In the genomic region with DNA sequence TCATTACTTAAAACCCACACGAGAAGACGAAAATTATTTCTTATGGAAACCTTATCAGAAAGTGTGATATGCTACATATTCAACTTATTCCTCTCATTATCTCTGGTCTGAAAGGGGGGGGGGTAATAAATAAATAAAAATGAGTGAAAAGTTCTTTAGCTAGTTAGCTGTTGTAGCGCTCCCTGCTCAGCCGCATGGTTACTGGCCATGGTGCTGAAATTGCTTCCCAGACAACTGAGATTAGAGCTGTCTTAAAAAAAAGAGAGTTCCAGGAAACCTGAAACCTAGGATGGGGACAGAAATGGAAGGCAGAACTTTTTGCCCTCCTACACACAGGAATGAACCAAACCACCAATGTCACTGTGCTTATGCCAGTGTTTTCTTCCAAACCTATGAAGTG, we compare ENCODE assay signal across 9 mouse cellular contexts. TPM values are rescaled to one million over a fixed set of nuclear protein-coding genes. Genes with fewer than 3 reads are reported as not detected.
A peak's percentile ranks its signal among the peaks of the same experiment; 100 is the strongest.
DNase-seq lines count a peak whose midpoint lies in the region; ATAC-seq lines count a peak whose summit lies in the region.
"Had no signal": no experiment of that assay in that cellular context is flagged by ENCODE, and none has a peak within 500 bp of the region (broad histone marks: within the 10 kb centered on the region; RNA-seq: fewer than 3 reads in every experiment).

No protein-coding gene starts in this region.

- no peak overlapping the region for H3K9ac ChIP-seq in kidney, embryonic 14.5 days (ENCODE audit: low read depth, low read length)
- H3K9ac ChIP-seq in midbrain, embryonic 14.5 days (replicated peaks; ENCODE audit: low read length): no peak overlapping the region

- no peaks in the 10 kb centered on the region for H3K9me3 ChIP-seq in kidney, embryonic 14.5 days (ENCODE audit: control insufficient read depth, low read length)
- no peaks in the 10 kb centered on the region for H3K9me3 ChIP-seq in midbrain, embryonic 14.5 days (ENCODE audit: control insufficient read depth, low read length)

- 0 out of 2 replicates have a peak, but pooled peaks cover 3% of the 10 kb centered on the region for H3K4me1 ChIP-seq in kidney, embryonic 14.5 days (ENCODE audit: control insufficient read depth, insufficient read depth, low read length)
- H3K4me1 ChIP-seq in midbrain, embryonic 14.5 days (ENCODE audit: control insufficient read depth, insufficient read depth, low read length): peaks cover 16% of the 10 kb centered on the region; the same call in 1 of the 2 replicates

- DNase-seq in kidney, postnatal 14 days: peak; percentile 61
- DNase-seq in adrenal gland, adult 2 months: peak; percentile 40
- DNase-seq in fibroblast of lung, adult 2 months (ENCODE audit: low read depth): peak; percentile 4
- peak; percentile 68 for DNase-seq in midbrain, embryonic 14.5 days
- no peak for DNase-seq in right cerebral cortex, postnatal 14 days
- DNase-seq in thymus, postnatal 14 days: no peak
- DNase-seq in right cerebral cortex, adult 18-20 months: no peak

- ATAC-seq in kidney, embryonic 14.5 days (ENCODE audit: low FRiP score, low TSS enrichment): no peak
- no peak for ATAC-seq in midbrain, embryonic 14.5 days (ENCODE audit: low FRiP score, low TSS enrichment)

- H3K4me2 ChIP-seq in kidney, embryonic 14.5 days (replicated peaks; ENCODE audit: low read depth, low read length): no peak overlapping the region
- peak overlapping the region; percentile 78 for H3K4me2 ChIP-seq in midbrain, embryonic 14.5 days (ENCODE audit: low read length)

- H3K27ac ChIP-seq in kidney, embryonic 14.5 days (ENCODE audit: low read depth, low read length): no peak overlapping the region
- H3K27ac ChIP-seq in midbrain, embryonic 14.5 days (replicated peaks; ENCODE audit: low read depth, low read length): no peak overlapping the region

- 4% methylated on average over 4 of the region's 4 CpGs for WGBS in kidney, embryonic 14.5 days
- 5% methylated on average over 4 of the region's 4 CpGs for WGBS in midbrain, embryonic 14.5 days

- no peaks in the 10 kb centered on the region for H3K36me3 ChIP-seq in kidney, embryonic 14.5 days (ENCODE audit: control insufficient read depth, insufficient read depth, low read length)
- no peaks in the 10 kb centered on the region for H3K36me3 ChIP-seq in midbrain, embryonic 14.5 days (ENCODE audit: control insufficient read depth, insufficient read depth, low read length)

- no peak overlapping the region for H3K4me3 ChIP-seq in kidney, embryonic 14.5 days (ENCODE audit: low read length)
- peak overlapping the region; percentile 27 for H3K4me3 ChIP-seq in midbrain, embryonic 14.5 days (replicated peaks; ENCODE audit: low read depth, low read length)

- H3K27me3 ChIP-seq in kidney, embryonic 14.5 days (ENCODE audit: control insufficient read depth, insufficient read depth, low read length): peaks cover 88% of the 10 kb centered on the region
- peaks cover 57% of the 10 kb centered on the region for H3K27me3 ChIP-seq in midbrain, embryonic 14.5 days (ENCODE audit: control insufficient read depth, insufficient read depth, low read length)

RNA-seq across cellular contexts. Expression of gene Pou4f2, which starts 5.1 kb away (rescaled TPM):
- polyA plus RNA-seq in kidney, embryonic 14.5 days (2014; fragmentation: Nextera tagmentation; extraction: Ambion mirVana): not detected in 2 replicates
- total RNA-seq in adrenal gland, adult 2 months (2021): not detected
- not detected in 2 replicates for polyA plus RNA-seq in adrenal gland, adult 2 months (2012; rRNA removed)
- 20.9 and 24.5 TPM in 2 replicates for polyA plus RNA-seq in midbrain, embryonic 14.5 days (2014; fragmentation: Nextera tagmentation; extraction: Ambion mirVana)
- total RNA-seq: neutrophil, adult 5-6 weeks had no signal

Comparison
In these comparisons a context has a peak if more than half of its experiments do, and no peak if none do; other contexts are left out.
1. DNase-seq: peak in kidney, postnatal 14 days (single experiment), adrenal gland, adult 2 months (single experiment), fibroblast of lung, adult 2 months (single experiment) and midbrain, embryonic 14.5 days (single experiment); none in right cerebral cortex, postnatal 14 days (single experiment), thymus, postnatal 14 days (single experiment) and right cerebral cortex, adult 18-20 months (single experiment).
2. RNA of gene Pou4f2, which starts 5.1 kb away (polyA plus RNA-seq): 20.9 to 24.5 TPM in midbrain, embryonic 14.5 days; not detected in kidney, embryonic 14.5 days and not detected in adrenal gland, adult 2 months; every median in the first group is over 10 times any median in the second.